ENCODE assay signal across 7 mouse cellular contexts in genomic region chr16:44691561-44692141, GRCm38 (mm10). TPM values are rescaled to one million over a fixed set of nuclear protein-coding genes. Genes with fewer than 3 reads are reported as not detected.
A peak's percentile ranks its signal among the peaks of the same experiment; 100 is the strongest.
DNase-seq lines count a peak whose midpoint lies in the region; ATAC-seq and TF ChIP-seq lines count a peak whose summit lies in the region.

No protein-coding gene starts in this region.

- DNase-seq in ZHBTc4 (ENCODE audit: low read depth, low spot score): peak; percentile 21
- DNase-seq in cerebellum, adult 11 months: peak; percentile 50
- DNase-seq in gastrocnemius, adult 18-20 months (ENCODE audit: low spot score): peak; percentile 55
- no peak for DNase-seq in hindbrain, embryonic 14.5 days (ENCODE audit: low spot score)
- peak; percentile 66 for DNase-seq in layer of hippocampus, adult 9-11 months
- peak; percentile 68 for DNase-seq in lung, postnatal 14 days
- peak; percentile 42 for DNase-seq in stomach, postnatal 0 days (ENCODE audit: low spot score)

- H3K36me3 ChIP-seq in hindbrain, embryonic 14.5 days (replicated peaks; ENCODE audit: control insufficient read depth, insufficient read depth): no peaks in the 10 kb centered on the region
- no peaks in the 10 kb centered on the region for H3K36me3 ChIP-seq in stomach, postnatal 0 days (ENCODE audit: control insufficient read depth, insufficient read depth, low read length)

- H3K4me1 ChIP-seq in hindbrain, embryonic 14.5 days (replicated peaks; ENCODE audit: control insufficient read depth, insufficient read depth, low read length): peaks cover 30% of the 10 kb centered on the region
- H3K4me1 ChIP-seq in stomach, postnatal 0 days (replicated peaks; ENCODE audit: control insufficient read depth, insufficient read depth): no peaks in the 10 kb centered on the region

- TF ChIP-seq EP300 in stomach, postnatal 0 days (optimal IDR thresholded peaks at IDR 0.05): no peak

- peak overlapping the region; percentile 59 for H3K27ac ChIP-seq in hindbrain, embryonic 14.5 days
- no peak overlapping the region for H3K27ac ChIP-seq in stomach, postnatal 0 days (replicated peaks)

- H3K4me3 ChIP-seq in hindbrain, embryonic 14.5 days (replicated peaks; ENCODE audit: low read length): no peak overlapping the region
- H3K4me3 ChIP-seq in stomach, postnatal 0 days (ENCODE audit: low read depth, low read length): no peak overlapping the region

- TF ChIP-seq CTCF in stomach, postnatal 0 days (IDR thresholded peaks at IDR 0.05; ENCODE audit: low read depth): no peak

- no peak for ATAC-seq in hindbrain, embryonic 14.5 days (ENCODE audit: low FRiP score)
- ATAC-seq in stomach, postnatal 0 days (ENCODE audit: low FRiP score, low TSS enrichment): no peak

- no peaks in the 10 kb centered on the region for H3K27me3 ChIP-seq in hindbrain, embryonic 14.5 days (ENCODE audit: control insufficient read depth, insufficient read depth, low read length)
- no peaks in the 10 kb centered on the region for H3K27me3 ChIP-seq in stomach, postnatal 0 days (ENCODE audit: control insufficient read depth, insufficient read depth, low read length)

- peak overlapping the region; percentile 9; the same call in 1 of the 2 replicates for H3K4me2 ChIP-seq in hindbrain, embryonic 14.5 days (replicated peaks)
- peak overlapping the region; percentile 23; the same call in 1 of the 2 replicates for H3K4me2 ChIP-seq in stomach, postnatal 0 days (replicated peaks; ENCODE audit: low read depth)

- WGBS in hindbrain, embryonic 14.5 days: 58% methylated on average over 17 of the region's 17 CpGs
- 35% methylated on average over 17 of the region's 17 CpGs for WGBS in stomach, postnatal 0 days

- no peaks in the 10 kb centered on the region for H3K9me3 ChIP-seq in hindbrain, embryonic 14.5 days (ENCODE audit: control insufficient read depth, low read length)
- no peaks in the 10 kb centered on the region for H3K9me3 ChIP-seq in stomach, postnatal 0 days (ENCODE audit: control insufficient read depth, low read length)

- no peak overlapping the region for H3K9ac ChIP-seq in hindbrain, embryonic 14.5 days
- H3K9ac ChIP-seq in stomach, postnatal 0 days (ENCODE audit: low read length): no peak overlapping the region

RNA-seq across cellular contexts. Expression of gene Nepro, which starts 32.5 kb away (rescaled TPM):
- 1 to 10 TPM; 2.6 to 3.1 TPM for total RNA-seq in gastrocnemius, adult 18-20 months (2021)
- polyA plus RNA-seq in hindbrain, embryonic 14.5 days (2014; fragmentation: Nextera tagmentation; extraction: Ambion mirVana): 4.4 and 5.4 TPM in 2 replicates
- polyA plus RNA-seq in stomach, postnatal 0 days (2015; fragmentation: Nextera tagmentation; extraction: Ambion mirVana): 2.8 and 3.2 TPM in 2 replicates

RNA-seq across cellular contexts. Expression of gene Gtpbp8, which starts 54.5 kb away (rescaled TPM):
- total RNA-seq in gastrocnemius, adult 18-20 months (2021): 1 to 10 TPM; 6.1 to 8.8 TPM
- 41.5 and 43.8 TPM in 2 replicates for polyA plus RNA-seq in hindbrain, embryonic 14.5 days (2014; fragmentation: Nextera tagmentation; extraction: Ambion mirVana)
- 17.6 and 19.8 TPM in 2 replicates for polyA plus RNA-seq in stomach, postnatal 0 days (2015; fragmentation: Nextera tagmentation; extraction: Ambion mirVana)
